Mouse (Mus musculus): ENCODE data around the gene Rex1bd. TPM values are rescaled to one million over a fixed set of nuclear protein-coding genes. Genes with fewer than 3 reads are reported as not detected.
A peak's percentile ranks its signal among the peaks of the same experiment; 100 is the strongest.

The Rex1bd gene
- polyA plus RNA-seq, 1 experiment from 2014 or later, result 192 TPM

GRCm38 (mm10) chr8:70471856-70472255, 34.7 kb downstream of the Rex1bd start:
- Histone ChIP-seq H3K4me3 (ENCODE audit: low read length) (no peak overlapping the region), H3K4me1 (ENCODE audit: control insufficient read depth, insufficient read depth, low read depth, low read length) (peaks cover 21% of the 10 kb centered on the region), H3K9me3 (ENCODE audit: control insufficient read depth, low read length) (no peaks in the 10 kb centered on the region), H3K27me3 (replicated peaks; ENCODE audit: control insufficient read depth, insufficient read depth, low read length) (no peaks in the 10 kb centered on the region), H3K36me3 (ENCODE audit: control insufficient read depth, insufficient read depth, low read length) (no peaks in the 10 kb centered on the region), H3K27ac (ENCODE audit: low read depth, low read length) (no peak overlapping the region), H3K4me2 (ENCODE audit: low read length) (no peak overlapping the region), H3K9ac (ENCODE audit: low read depth, low read length) (no peak overlapping the region)
- WGBS, result 95% methylated on average over 7 of the region's 7 CpGs
- ATAC-seq, result no peak

- H3K9me3 ChIP-seq (ENCODE audit: control insufficient read depth, low read length), result no peaks in the 10 kb centered on the region
- H3K9ac ChIP-seq (ENCODE audit: low read depth, low read length), result no peak overlapping the region
- ATAC-seq, result peak; percentile 35
- H3K36me3 ChIP-seq (ENCODE audit: control insufficient read depth, insufficient read depth, low read length), result peaks cover 3% of the 10 kb centered on the region; the same call in 1 of the 2 replicates
- 58% methylated on average over 2 of the region's 2 CpGs for WGBS
- H3K27ac ChIP-seq (ENCODE audit: low read depth, low read length), result no peak overlapping the region
- H3K27me3 ChIP-seq (replicated peaks; ENCODE audit: control insufficient read depth, insufficient read depth, low read length), result no peaks in the 10 kb centered on the region
- no peak overlapping the region for H3K4me3 ChIP-seq (ENCODE audit: low read length)
- peaks cover 6% of the 10 kb centered on the region for H3K4me1 ChIP-seq (ENCODE audit: control insufficient read depth, insufficient read depth, low read depth, low read length)
- no peak overlapping the region for H3K4me2 ChIP-seq (ENCODE audit: low read length)
Measured at GRCm38 (mm10) chr8:70469938-70470337, 36.6 kb downstream of the Rex1bd start.

- 38% methylated on average over 10 of the region's 10 CpGs for WGBS
- Histone ChIP-seq H3K9me3 (ENCODE audit: control insufficient read depth, low read length) (no peaks in the 10 kb centered on the region), H3K36me3 (ENCODE audit: control insufficient read depth, insufficient read depth, low read length) (peaks cover 3% of the 10 kb centered on the region; the same call in 1 of the 2 replicates), H3K27me3 (replicated peaks; ENCODE audit: control insufficient read depth, insufficient read depth, low read length) (no peaks in the 10 kb centered on the region), H3K4me3 (ENCODE audit: low read length) (no peak overlapping the region), H3K27ac (ENCODE audit: low read depth, low read length) (0 out of 2 replicates have a peak overlapping the region, but pooled peaks have one; percentile 31), H3K4me2 (ENCODE audit: low read length) (no peak overlapping the region), H3K9ac (ENCODE audit: low read depth, low read length) (no peak overlapping the region), H3K4me1 (ENCODE audit: control insufficient read depth, insufficient read depth, low read depth, low read length) (peaks cover 6% of the 10 kb centered on the region)
- ATAC-seq, result peak; percentile 64
Measured at GRCm38 (mm10) chr8:70469295-70469916, 37.1 kb downstream of the Rex1bd start.

GRCm38 (mm10) chr8:70468733-70469132, 37.8 kb downstream of the Rex1bd start:
- no peak overlapping the region for H3K27ac ChIP-seq (ENCODE audit: low read depth, low read length)

GRCm38 (mm10) chr8:70467907-70468306, 38.6 kb downstream of the Rex1bd start:
- 55% methylated on average over 1 of the region's 1 CpGs for WGBS
- Histone ChIP-seq H3K9ac (ENCODE audit: low read depth, low read length) (no peak overlapping the region), H3K27ac (ENCODE audit: low read depth, low read length) (no peak overlapping the region), H3K4me1 (ENCODE audit: control insufficient read depth, insufficient read depth, low read depth, low read length) (peaks cover 6% of the 10 kb centered on the region), H3K9me3 (ENCODE audit: control insufficient read depth, low read length) (no peaks in the 10 kb centered on the region), H3K4me3 (ENCODE audit: low read length) (no peak overlapping the region), H3K36me3 (ENCODE audit: control insufficient read depth, insufficient read depth, low read length) (peaks cover 3% of the 10 kb centered on the region; the same call in 1 of the 2 replicates), H3K27me3 (replicated peaks; ENCODE audit: control insufficient read depth, insufficient read depth, low read length) (no peaks in the 10 kb centered on the region), H3K4me2 (ENCODE audit: low read length) (no peak overlapping the region)
- ATAC-seq, result no peak

More at GRCm38 (mm10) chr8:70468733-70469132, 37.8 kb downstream of the Rex1bd start:
- WGBS, result 96% methylated on average over 4 of the region's 4 CpGs
- Histone ChIP-seq H3K4me2 (ENCODE audit: low read length) (no peak overlapping the region), H3K36me3 (ENCODE audit: control insufficient read depth, insufficient read depth, low read length) (peaks cover 3% of the 10 kb centered on the region; the same call in 1 of the 2 replicates), H3K4me1 (ENCODE audit: control insufficient read depth, insufficient read depth, low read depth, low read length) (peaks cover 6% of the 10 kb centered on the region), H3K9ac (ENCODE audit: low read depth, low read length) (no peak overlapping the region), H3K27me3 (replicated peaks; ENCODE audit: control insufficient read depth, insufficient read depth, low read length) (no peaks in the 10 kb centered on the region), H3K9me3 (ENCODE audit: control insufficient read depth, low read length) (no peaks in the 10 kb centered on the region), H3K4me3 (ENCODE audit: low read length) (no peak overlapping the region)
- no peak for ATAC-seq

- 73% methylated on average over 5 of the region's 5 CpGs for WGBS
- Histone ChIP-seq H3K4me2 (ENCODE audit: low read length) (no peak overlapping the region), H3K27me3 (replicated peaks; ENCODE audit: control insufficient read depth, insufficient read depth, low read length) (no peaks in the 10 kb centered on the region), H3K4me3 (ENCODE audit: low read length) (no peak overlapping the region), H3K9ac (ENCODE audit: low read depth, low read length) (no peak overlapping the region), H3K9me3 (ENCODE audit: control insufficient read depth, low read length) (no peaks in the 10 kb centered on the region), H3K27ac (ENCODE audit: low read depth, low read length) (no peak overlapping the region), H3K4me1 (ENCODE audit: control insufficient read depth, insufficient read depth, low read depth, low read length) (peaks cover 6% of the 10 kb centered on the region), H3K36me3 (ENCODE audit: control insufficient read depth, insufficient read depth, low read length) (peaks cover 3% of the 10 kb centered on the region; the same call in 1 of the 2 replicates)
- no peak for ATAC-seq
Measured at GRCm38 (mm10) chr8:70467229-70467725, 39.3 kb downstream of the Rex1bd start.

GRCm38 (mm10) chr8:70466771-70467170, 39.8 kb downstream of the Rex1bd start:
- no peaks in the 10 kb centered on the region for H3K27me3 ChIP-seq (replicated peaks; ENCODE audit: control insufficient read depth, insufficient read depth, low read length)
- peaks cover 3% of the 10 kb centered on the region; the same call in 1 of the 2 replicates for H3K36me3 ChIP-seq (ENCODE audit: control insufficient read depth, insufficient read depth, low read length)
- peaks cover 6% of the 10 kb centered on the region for H3K4me1 ChIP-seq (ENCODE audit: control insufficient read depth, insufficient read depth, low read depth, low read length)
- WGBS, result 67% methylated on average over 11 of the region's 11 CpGs
- no peak overlapping the region for H3K27ac ChIP-seq (ENCODE audit: low read depth, low read length)
- ATAC-seq, result no peak
- no peak overlapping the region for H3K9ac ChIP-seq (ENCODE audit: low read depth, low read length)
- no peak overlapping the region for H3K4me3 ChIP-seq (ENCODE audit: low read length)
- no peaks in the 10 kb centered on the region for H3K9me3 ChIP-seq (ENCODE audit: control insufficient read depth, low read length)
- H3K4me2 ChIP-seq (ENCODE audit: low read length), result no peak overlapping the region

GRCm38 (mm10) chr8:70466305-70466704, 40.2 kb downstream of the Rex1bd start:
- no peak for ATAC-seq

GRCm38 (mm10) chr8:70465701-70466100, 40.9 kb downstream of the Rex1bd start:
- ATAC-seq, result no peak
- Histone ChIP-seq H3K4me2 (ENCODE audit: low read length) (no peak overlapping the region), H3K9ac (ENCODE audit: low read depth, low read length) (no peak overlapping the region), H3K4me3 (ENCODE audit: low read length) (no peak overlapping the region), H3K9me3 (ENCODE audit: control insufficient read depth, low read length) (no peaks in the 10 kb centered on the region), H3K36me3 (ENCODE audit: control insufficient read depth, insufficient read depth, low read length) (peaks cover 3% of the 10 kb centered on the region; the same call in 1 of the 2 replicates), H3K4me1 (ENCODE audit: control insufficient read depth, insufficient read depth, low read depth, low read length) (peaks cover 6% of the 10 kb centered on the region), H3K27me3 (replicated peaks; ENCODE audit: control insufficient read depth, insufficient read depth, low read length) (no peaks in the 10 kb centered on the region), H3K27ac (ENCODE audit: low read depth, low read length) (no peak overlapping the region)
- WGBS, result 98% methylated on average over 4 of the region's 4 CpGs

More at GRCm38 (mm10) chr8:70466305-70466704, 40.2 kb downstream of the Rex1bd start:
- Histone ChIP-seq H3K4me1 (ENCODE audit: control insufficient read depth, insufficient read depth, low read depth, low read length) (peaks cover 6% of the 10 kb centered on the region), H3K4me3 (ENCODE audit: low read length) (no peak overlapping the region), H3K9ac (ENCODE audit: low read depth, low read length) (no peak overlapping the region), H3K27ac (ENCODE audit: low read depth, low read length) (no peak overlapping the region), H3K4me2 (ENCODE audit: low read length) (no peak overlapping the region), H3K9me3 (ENCODE audit: control insufficient read depth, low read length) (no peaks in the 10 kb centered on the region), H3K27me3 (replicated peaks; ENCODE audit: control insufficient read depth, insufficient read depth, low read length) (no peaks in the 10 kb centered on the region), H3K36me3 (ENCODE audit: control insufficient read depth, insufficient read depth, low read length) (peaks cover 3% of the 10 kb centered on the region; the same call in 1 of the 2 replicates)
- 87% methylated on average over 4 of the region's 4 CpGs for WGBS
